Mouse (Mus musculus) MEL (cell line): ENCODE measurements around the gene Sag. TPM values are rescaled to one million over a fixed set of nuclear protein-coding genes. Genes with fewer than 3 reads are reported as not detected.

Experiments
- DNase-seq: peaks from one replicate; pipeline ENCODE4 v3.0.0; 2011; ENCODE audit warnings: low read depth, low spot score
- H3K27ac ChIP-seq: 2 replicates; pipeline ENCODE4 v1.5.1; 2012; ENCODE audit warnings: low read depth, mild to moderate bottlenecking, control low read depth, low read length, moderate library complexity; ENCODE audit not compliant: control insufficient read depth
- H3K27me3 ChIP-seq, 2 experiments: fragments of 150-350 bp in 1 of 2; sonication (generic) in 1 of 2; 2 replicates each; pipeline ENCODE4 v1.6.1; 2012; ENCODE audit warnings: low read length in 2 of 2, mild to moderate bottlenecking in 2 of 2, improper control_type of control experiment in 1 of 2, moderate library complexity in 1 of 2; ENCODE audit not compliant: insufficient read depth in 2 of 2, control insufficient read depth in 1 of 2
- H3K36me3 ChIP-seq, 2 experiments: 2 replicates each; pipeline ENCODE4 v1.6.1; 2012 to 2014; ENCODE audit warnings: low read length in 2 of 2, improper control_type of control experiment in 1 of 2, inconsistent platforms in 1 of 2, mild to moderate bottlenecking in 1 of 2; ENCODE audit not compliant: insufficient read depth in 2 of 2, control insufficient read depth in 1 of 2
- H3K4me1 ChIP-seq, 2 experiments: fragments of 150-350 bp in 1 of 2; sonication (generic) in 1 of 2; 2 replicates each; pipeline ENCODE4 v1.6.1; 2012; ENCODE audit warnings: low read length in 2 of 2, improper control_type of control experiment in 1 of 2, mild to moderate bottlenecking in 1 of 2; ENCODE audit not compliant: insufficient read depth in 2 of 2, control insufficient read depth in 1 of 2
- H3K4me3 ChIP-seq, 2 experiments: fragments of 150-350 bp in 1 of 2; sonication (generic) in 1 of 2; 2 replicates each; pipeline ENCODE4 v1.5.1; 2012; ENCODE audit warnings: low read depth in 2 of 2, low read length in 2 of 2, mild to moderate bottlenecking in 2 of 2, moderate library complexity in 2 of 2, control low read depth in 1 of 2, improper control_type of control experiment in 1 of 2; ENCODE audit not compliant: control insufficient read depth in 1 of 2, insufficient read depth in 1 of 2
- H3K79me2 ChIP-seq: 2 replicates; pipeline ENCODE4 v1.6.1; 2012; ENCODE audit warnings: mild to moderate bottlenecking, low read length, moderate library complexity; ENCODE audit not compliant: control insufficient read depth, poor library complexity, insufficient read depth
- H3K9ac ChIP-seq: 2 replicates; pipeline ENCODE4 v1.6.1; 2012; ENCODE audit warnings: low read depth, mild to moderate bottlenecking, control low read depth, low read length, moderate library complexity; ENCODE audit not compliant: control insufficient read depth, poor library complexity, severe bottlenecking
- H3K9me3 ChIP-seq: fragments of 150-350 bp; sonication (generic); replicated peaks from 2 replicates; pipeline ENCODE4 v1.6.1; 2012; ENCODE audit warnings: mild to moderate bottlenecking, low read length, improper control_type of control experiment, moderate library complexity; ENCODE audit not compliant: insufficient read depth
- BHLHE40 ChIP-seq: IDR thresholded peaks from 2 replicates; pipeline ENCODE4 v1.6.1; 2012; ENCODE audit warnings: low read depth, mild to moderate bottlenecking, inconsistent platforms, low read length, improper control_type of control experiment, borderline replicate concordance
- CHD1 ChIP-seq: IDR thresholded peaks from 2 replicates; pipeline ENCODE4 v1.6.1; 2012; ENCODE audit warnings: low read depth, mild to moderate bottlenecking, inconsistent platforms, low read length, improper control_type of control experiment
- CHD2 ChIP-seq: IDR thresholded peaks from 2 replicates; pipeline ENCODE4 v1.6.1; 2011; ENCODE audit warnings: low read length, improper control_type of control experiment
- EP300 ChIP-seq, 2 experiments: IDR thresholded peaks; 2 replicates each; pipeline ENCODE4 v1.6.1; 2011; ENCODE audit warnings: improper control_type of control experiment in 2 of 2, low read length in 2 of 2, low read depth in 1 of 2, mild to moderate bottlenecking in 1 of 2
- ETS1 ChIP-seq: IDR thresholded peaks from 2 replicates; pipeline ENCODE4 v1.6.1; 2012; ENCODE audit warnings: low read depth, mild to moderate bottlenecking, inconsistent platforms, low read length, improper control_type of control experiment, moderate library complexity
- HCFC1 ChIP-seq: IDR thresholded peaks from 2 replicates; pipeline ENCODE4 v1.6.1; 2012; ENCODE audit warnings: low read depth, mild to moderate bottlenecking, inconsistent platforms, low read length, improper control_type of control experiment, moderate library complexity
- KAT2A ChIP-seq: conservative IDR thresholded peaks from 2 replicates; pipeline ENCODE4 v1.6.1; 2012; ENCODE audit warnings: low read depth, low read length, improper control_type of control experiment, inconsistent platforms
- MAFK ChIP-seq: IDR thresholded peaks from 2 replicates; pipeline ENCODE4 v1.6.1; 2011; ENCODE audit warnings: low read depth, mild to moderate bottlenecking, low read length, improper control_type of control experiment, borderline replicate concordance
- MAZ ChIP-seq: IDR thresholded peaks from 2 replicates; pipeline ENCODE4 v1.6.1; 2012; ENCODE audit warnings: low read depth, mild to moderate bottlenecking, inconsistent platforms, low read length, improper control_type of control experiment
- MEF2A ChIP-seq: IDR thresholded peaks from 2 replicates; pipeline ENCODE4 v1.6.1; 2014; ENCODE audit warnings: low read depth, mild to moderate bottlenecking, inconsistent platforms, low read length, improper control_type of control experiment; ENCODE audit not compliant: poor library complexity, insufficient replicate concordance, severe bottlenecking; ENCODE audit errors: extremely low read depth
- MXI1 ChIP-seq: IDR thresholded peaks from 2 replicates; pipeline ENCODE4 v1.6.1; 2011; ENCODE audit warnings: mild to moderate bottlenecking, low read depth, low read length, improper control_type of control experiment
- NELFE ChIP-seq: IDR thresholded peaks from 2 replicates; pipeline ENCODE4 v1.6.1; 2011; ENCODE audit warnings: low read depth, low read length, improper control_type of control experiment
- POLR2A ChIP-seq, 2 experiments: IDR thresholded peaks; 2 replicates each; pipeline ENCODE4 v1.6.1; 2011 to 2012; ENCODE audit warnings: low read length in 2 of 2, mild to moderate bottlenecking in 2 of 2, control low read depth in 1 of 2, improper control_type of control experiment in 1 of 2, low read depth in 1 of 2, moderate library complexity in 1 of 2; ENCODE audit not compliant: control insufficient read depth in 1 of 2, insufficient read depth in 1 of 2, poor library complexity in 1 of 2
- RCOR1 ChIP-seq: IDR thresholded peaks from 2 replicates; pipeline ENCODE4 v1.6.1; 2012; ENCODE audit warnings: low read depth, mild to moderate bottlenecking, inconsistent platforms, low read length, improper control_type of control experiment
- SIN3A ChIP-seq: IDR thresholded peaks from 2 replicates; pipeline ENCODE4 v1.6.1; 2012; ENCODE audit warnings: low read length, improper control_type of control experiment, inconsistent platforms
- TBP ChIP-seq: IDR thresholded peaks from 2 replicates; pipeline ENCODE4 v1.8.0; 2011; ENCODE audit warnings: low read depth, low read length, improper control_type of control experiment
- UBTF ChIP-seq: IDR thresholded peaks from 2 replicates; pipeline ENCODE4 v1.6.1; 2012; ENCODE audit warnings: low read depth, mild to moderate bottlenecking, inconsistent platforms, low read length, improper control_type of control experiment, moderate library complexity, borderline replicate concordance; ENCODE audit not compliant: insufficient read depth
- ZKSCAN1 ChIP-seq: IDR thresholded peaks from 2 replicates; pipeline ENCODE4 v1.6.1; 2012; ENCODE audit warnings: low read depth, mild to moderate bottlenecking, inconsistent platforms, low read length, improper control_type of control experiment, moderate library complexity
- ZNF384 ChIP-seq: IDR thresholded peaks from 2 replicates; pipeline ENCODE4 v1.6.1; 2012; ENCODE audit warnings: low read depth, mild to moderate bottlenecking, inconsistent platforms, low read length, improper control_type of control experiment
- polyA plus RNA-seq, 2 experiments: library from polyadenylated mRNA; stranded (reverse) in 1 of 2; unstranded in 1 of 2; fragments of >175 nt in 1 of 2; fragments of >200 nt in 1 of 2; gene quantifications; 2 replicates each; pipeline versions ENCODE4 v1.2.1 to v1.2.4; 2012; ENCODE audit warnings: low replicate concordance in 2 of 2, low read depth in 1 of 2; ENCODE audit not compliant: insufficient read length in 2 of 2, insufficient read depth in 1 of 2, missing spikeins in 1 of 2
- total RNA-seq: library from RNA; depleted of rRNA; stranded (reverse); fragments of 300-350 nt; gene quantifications from 2 replicates; pipeline ENCODE4 v1.2.3, GENCODE M21; 2012

The Sag gene
- total and polyA plus RNA-seq, 3 experiments: 2.5 to 4.1 TPM; not detected in 1

- Histone ChIP-seq H3K9me3 (no peaks in the 10 kb centered on the region), H3K36me3 (peaks cover 0 to 21% of the 10 kb centered on the region in 2 experiments; a peak in 2 of 4 replicates), H3K27ac (no peak overlapping the region), H3K27me3 (no peaks in the 10 kb centered on the region), H3K79me2 (peaks cover 52% of the 10 kb centered on the region), H3K4me1 (peaks cover 16 to 23% of the 10 kb centered on the region in 2 experiments), H3K4me3 (peak overlapping the region; percentile 81 to 100), H3K9ac (peak overlapping the region; percentile 98)
- peak; percentile 50 for DNase-seq
- TF ChIP-seq NELFE (no peak), MXI1 (0 out of 2 replicates have a peak, but pooled peaks have one; percentile 2)
These were observed 50.9 kb downstream of the Sag start for GRCm38 (mm10) chr1:87854411-87854810.

- Histone ChIP-seq H3K27me3 (no peaks in the 10 kb centered on the region), H3K27ac (no peak overlapping the region), H3K9me3 (no peaks in the 10 kb centered on the region), H3K9ac (peak overlapping the region; percentile 98)
- TF ChIP-seq ETS1 (no peak), CHD2 (no peak), TBP (no peak), CHD1 (no peak), MEF2A (no peak), UBTF (no peak), POLR2A (IDR thresholded peaks at IDR 0.05; ENCODE audit: control insufficient read depth in 1 of 2, insufficient read depth in 1 of 2, low read depth in 1 of 2, low read length in 2 of 2, poor library complexity in 1 of 2) (no peak), EP300 (IDR thresholded peaks at IDR 0.05; ENCODE audit: low read depth in 1 of 2, low read length in 2 of 2) (no peak), BHLHE40 (no peak), ZNF384 (no peak), MAZ (no peak), SIN3A (no peak), MAFK (no peak), ZKSCAN1 (no peak), KAT2A (no peak), RCOR1 (no peak), HCFC1 (no peak)
- TF ChIP-seq, all 39 proteins: peak for 0
- Histone ChIP-seq H3K36me3 (peaks cover 0 to 17% of the 10 kb centered on the region in 2 experiments; a peak in 2 of 4 replicates), H3K4me1 (peaks cover 12 to 20% of the 10 kb centered on the region in 2 experiments), H3K79me2 (peaks cover 53% of the 10 kb centered on the region), H3K4me3 (peak overlapping the region; percentile 81 to 100)
- peak; percentile 58 for DNase-seq
These were observed 51.4 kb downstream of the Sag start for GRCm38 (mm10) chr1:87854851-87855251.
